Mouse (Mus musculus) cerebellum, postnatal 10 days (tissue): ENCODE results near the gene Papln.

Source experiments
- DNase-seq, 2 experiments: peaks; one replicate each; pipeline ENCODE4 v3.0.0; 2021; ENCODE audit warnings: mixed read lengths in 2 of 2

Papln gene

GRCm38 (mm10) chr12:83763311-83764043 lies at the start of gene Papln:
Gene Papln, plus strand, starts transcription at chr12:83763634.
- peak; percentile 51 to 62 for DNase-seq

- peak; percentile 71 to 84 for DNase-seq
Measured at GRCm38 (mm10) chr12:83713749-83714148, 49.7 kb upstream of the Papln start.

- DNase-seq: no peak
Measured at GRCm38 (mm10) chr12:83716416-83717184, 46.8 kb upstream of the Papln start.

GRCm38 (mm10) chr12:83719431-83719830 lies 44.0 kb upstream of the Papln start:
- DNase-seq: no peak

- DNase-seq: no peak
Measured at GRCm38 (mm10) chr12:83721281-83721680, 42.2 kb upstream of the Papln start.

GRCm38 (mm10) chr12:83723037-83723436 lies 40.4 kb upstream of the Papln start:
- no peak for DNase-seq

- no peak for DNase-seq
Measured at GRCm38 (mm10) chr12:83726510-83727308, 36.7 kb upstream of the Papln start.

- DNase-seq: no peak
Measured at GRCm38 (mm10) chr12:83732225-83732624, 31.2 kb upstream of the Papln start.

- DNase-seq: no peak
Measured at GRCm38 (mm10) chr12:83734047-83734446, 29.4 kb upstream of the Papln start.

GRCm38 (mm10) chr12:83736236-83736635 lies 27.2 kb upstream of the Papln start:
- peak; percentile 70 to 76 for DNase-seq

- DNase-seq: no peak
Measured at GRCm38 (mm10) chr12:83738651-83739050, 24.8 kb upstream of the Papln start.

GRCm38 (mm10) chr12:83741722-83742121 lies 21.7 kb upstream of the Papln start:
- DNase-seq: no peak

- DNase-seq: peak; percentile 18 to 27
Measured at GRCm38 (mm10) chr12:83742834-83743233, 20.6 kb upstream of the Papln start.

GRCm38 (mm10) chr12:83743712-83744111 lies 19.7 kb upstream of the Papln start:
- no peak for DNase-seq

GRCm38 (mm10) chr12:83749186-83749585 lies 14.2 kb upstream of the Papln start:
- DNase-seq: no peak

- peak; percentile 34 to 49 for DNase-seq
Measured at GRCm38 (mm10) chr12:83752495-83752894, 10.9 kb upstream of the Papln start.

- no peak for DNase-seq
Measured at GRCm38 (mm10) chr12:83758735-83759134, 4.7 kb upstream of the Papln start.

GRCm38 (mm10) chr12:83760201-83760600 lies 3.2 kb upstream of the Papln start:
- DNase-seq: no peak

GRCm38 (mm10) chr12:83762706-83763105 lies 728 bp upstream of the Papln start:
- no peak for DNase-seq

- no peak for DNase-seq
Measured at GRCm38 (mm10) chr12:83764044-83764365, 571 bp downstream of the Papln start.

GRCm38 (mm10) chr12:83764519-83764918 lies 1.1 kb downstream of the Papln start:
- DNase-seq: no peak

GRCm38 (mm10) chr12:83765965-83766603 lies 2.6 kb downstream of the Papln start:
- DNase-seq: no peak

- no peak for DNase-seq
Measured at GRCm38 (mm10) chr12:83767833-83768232, 4.4 kb downstream of the Papln start.
